Mouse (Mus musculus): ENCODE data around the gene Gm45062. TPM values are rescaled to one million over a fixed set of nuclear protein-coding genes. Genes with fewer than 3 reads are reported as not detected.
A peak's percentile ranks its signal among the peaks of the same experiment; 100 is the strongest.

Gm45062 gene
- polyA plus RNA-seq, 1 experiment from 2014 or later = 23.0 TPM

- Histone ChIP-seq H3K36me3 (ENCODE audit: poor library complexity, severe bottlenecking) (no peaks in the 10 kb centered on the region), H3K4me1 (no peaks in the 10 kb centered on the region), H3K27ac (no peak overlapping the region), H3K4me3 (no peak overlapping the region), H3K9me3 (replicated peaks) (no peaks in the 10 kb centered on the region), H3K9ac (no peak overlapping the region), H3K4me2 (no peak overlapping the region), H3K27me3 (no peaks in the 10 kb centered on the region)
- 90% methylated on average over 8 of the region's 8 CpGs for WGBS
- no peak for ATAC-seq
These were observed 369.0 kb downstream of the Gm45062 start for GRCm38 (mm10) chr6:8628226-8628625.

GRCm38 (mm10) chr6:8628715-8629267 lies 369.5 kb downstream of the Gm45062 start:
- no peak overlapping the region for H3K4me3 ChIP-seq
- WGBS = 86% methylated on average over 7 of the region's 7 CpGs
- H3K9ac ChIP-seq = no peak overlapping the region
- H3K27me3 ChIP-seq = no peaks in the 10 kb centered on the region
- no peaks in the 10 kb centered on the region for H3K9me3 ChIP-seq (replicated peaks)
- H3K36me3 ChIP-seq (ENCODE audit: poor library complexity, severe bottlenecking) = no peaks in the 10 kb centered on the region
- no peak overlapping the region for H3K27ac ChIP-seq
- H3K4me2 ChIP-seq = no peak overlapping the region
- no peak for ATAC-seq
- H3K4me1 ChIP-seq = no peaks in the 10 kb centered on the region

GRCm38 (mm10) chr6:8630531-8630930 lies 371.3 kb downstream of the Gm45062 start:
- Histone ChIP-seq H3K27me3 (no peaks in the 10 kb centered on the region), H3K4me3 (no peak overlapping the region), H3K27ac (no peak overlapping the region), H3K4me1 (no peaks in the 10 kb centered on the region), H3K9ac (no peak overlapping the region), H3K36me3 (ENCODE audit: poor library complexity, severe bottlenecking) (no peaks in the 10 kb centered on the region), H3K9me3 (replicated peaks) (no peaks in the 10 kb centered on the region), H3K4me2 (no peak overlapping the region)
- ATAC-seq = no peak
- WGBS = 87% methylated on average over 7 of the region's 7 CpGs

DNA sequence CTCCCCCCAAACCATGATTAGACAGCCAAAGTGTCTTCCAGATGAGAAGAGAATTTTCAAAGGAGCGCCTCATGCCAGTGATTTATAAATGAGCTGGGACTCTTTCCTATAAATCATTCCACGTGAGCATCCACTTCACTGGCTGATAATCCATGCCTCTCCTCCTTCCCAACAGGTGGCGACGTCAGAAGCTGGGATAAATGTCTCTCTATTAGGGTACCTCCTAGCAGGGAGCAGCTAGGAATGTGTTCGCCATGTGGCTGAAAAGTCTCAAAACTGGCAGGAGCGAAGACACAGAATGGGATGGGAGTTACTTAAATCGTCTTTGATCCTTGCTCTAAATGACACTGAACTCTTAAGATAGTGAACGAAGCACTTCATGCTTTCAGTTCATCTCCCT lies 372.1 kb downstream of the Gm45062 start:
- no peaks in the 10 kb centered on the region for H3K4me1 ChIP-seq
- H3K4me2 ChIP-seq = no peak overlapping the region
- no peak overlapping the region for H3K27ac ChIP-seq
- H3K27me3 ChIP-seq = no peaks in the 10 kb centered on the region
- no peaks in the 10 kb centered on the region for H3K36me3 ChIP-seq (ENCODE audit: poor library complexity, severe bottlenecking)
- H3K4me3 ChIP-seq = no peak overlapping the region
- WGBS = 83% methylated on average over 8 of the region's 8 CpGs
- no peak for ATAC-seq
- 0 out of 2 replicates have a peak, but pooled peaks cover 1% of the 10 kb centered on the region for H3K9me3 ChIP-seq (replicated peaks)
- no peak overlapping the region for H3K9ac ChIP-seq

DNA sequence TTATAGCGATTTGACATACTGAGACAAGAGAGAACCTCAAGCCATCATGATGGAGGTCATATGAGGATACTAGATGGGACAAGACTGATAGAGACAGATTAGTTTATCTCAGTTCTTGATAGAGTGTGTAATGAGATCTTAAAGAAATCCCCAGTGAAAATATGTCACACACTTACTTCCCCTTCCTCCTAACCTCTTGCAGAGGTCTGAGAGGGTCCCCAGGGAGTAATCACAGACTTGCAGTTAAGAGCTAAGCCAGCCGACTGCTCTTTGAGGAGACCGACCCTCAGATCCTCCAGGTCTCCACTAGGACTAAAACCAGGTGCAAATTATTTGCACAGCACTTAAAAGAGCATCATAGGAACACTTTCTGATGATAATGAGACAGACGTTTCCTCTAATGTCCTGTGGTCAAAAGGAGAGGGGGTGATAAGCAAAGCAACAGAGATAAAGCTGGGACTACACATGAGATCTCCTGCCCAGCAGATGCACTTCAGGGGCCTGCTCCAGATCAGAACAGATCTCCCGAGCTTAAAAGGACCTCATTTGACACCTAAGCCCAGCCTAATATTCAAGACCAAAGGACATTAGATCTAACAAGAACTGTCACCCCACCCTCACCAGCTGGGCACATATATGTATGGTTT lies 372.9 kb downstream of the Gm45062 start:
- no peaks in the 10 kb centered on the region for H3K27me3 ChIP-seq
- no peak overlapping the region for H3K4me3 ChIP-seq
- no peaks in the 10 kb centered on the region for H3K4me1 ChIP-seq
- no peaks in the 10 kb centered on the region for H3K36me3 ChIP-seq (ENCODE audit: poor library complexity, severe bottlenecking)
- H3K9ac ChIP-seq = no peak overlapping the region
- H3K4me2 ChIP-seq = no peak overlapping the region
- H3K9me3 ChIP-seq (replicated peaks) = 0 out of 2 replicates have a peak, but pooled peaks cover 4% of the 10 kb centered on the region
- ATAC-seq = no peak
- 76% methylated on average over 5 of the region's 5 CpGs for WGBS
- no peak overlapping the region for H3K27ac ChIP-seq

GRCm38 (mm10) chr6:8632701-8633100 lies 373.5 kb downstream of the Gm45062 start:
- WGBS = 94% methylated on average over 4 of the region's 4 CpGs
- no peak overlapping the region for H3K4me3 ChIP-seq
- H3K4me1 ChIP-seq = no peaks in the 10 kb centered on the region
- ATAC-seq = no peak
- H3K9ac ChIP-seq = no peak overlapping the region
- H3K4me2 ChIP-seq = no peak overlapping the region
- no peaks in the 10 kb centered on the region for H3K36me3 ChIP-seq (ENCODE audit: poor library complexity, severe bottlenecking)
- 0 out of 2 replicates have a peak, but pooled peaks cover 4% of the 10 kb centered on the region for H3K9me3 ChIP-seq (replicated peaks)
- H3K27me3 ChIP-seq = no peaks in the 10 kb centered on the region
- H3K27ac ChIP-seq = no peak overlapping the region

- WGBS = 83% methylated on average over 4 of the region's 4 CpGs
- no peaks in the 10 kb centered on the region for H3K4me1 ChIP-seq
- 0 out of 2 replicates have a peak, but pooled peaks cover 4% of the 10 kb centered on the region for H3K9me3 ChIP-seq (replicated peaks)
- ATAC-seq = no peak
- no peak overlapping the region for H3K4me3 ChIP-seq
- no peaks in the 10 kb centered on the region for H3K27me3 ChIP-seq
- no peak overlapping the region for H3K9ac ChIP-seq
- H3K4me2 ChIP-seq = no peak overlapping the region
- no peaks in the 10 kb centered on the region for H3K36me3 ChIP-seq (ENCODE audit: poor library complexity, severe bottlenecking)
- no peak overlapping the region for H3K27ac ChIP-seq
These were observed 378.9 kb downstream of the Gm45062 start for GRCm38 (mm10) chr6:8638122-8638521.

- Histone ChIP-seq H3K4me3 (no peak overlapping the region), H3K27ac (no peak overlapping the region), H3K27me3 (no peaks in the 10 kb centered on the region), H3K9me3 (replicated peaks) (0 out of 2 replicates have a peak, but pooled peaks cover 4% of the 10 kb centered on the region), H3K36me3 (ENCODE audit: poor library complexity, severe bottlenecking) (no peaks in the 10 kb centered on the region), H3K9ac (no peak overlapping the region), H3K4me1 (no peaks in the 10 kb centered on the region), H3K4me2 (no peak overlapping the region)
- 87% methylated on average over 4 of the region's 4 CpGs for WGBS
- no peak for ATAC-seq
These were observed 379.6 kb downstream of the Gm45062 start for GRCm38 (mm10) chr6:8638899-8639298.

DNA sequence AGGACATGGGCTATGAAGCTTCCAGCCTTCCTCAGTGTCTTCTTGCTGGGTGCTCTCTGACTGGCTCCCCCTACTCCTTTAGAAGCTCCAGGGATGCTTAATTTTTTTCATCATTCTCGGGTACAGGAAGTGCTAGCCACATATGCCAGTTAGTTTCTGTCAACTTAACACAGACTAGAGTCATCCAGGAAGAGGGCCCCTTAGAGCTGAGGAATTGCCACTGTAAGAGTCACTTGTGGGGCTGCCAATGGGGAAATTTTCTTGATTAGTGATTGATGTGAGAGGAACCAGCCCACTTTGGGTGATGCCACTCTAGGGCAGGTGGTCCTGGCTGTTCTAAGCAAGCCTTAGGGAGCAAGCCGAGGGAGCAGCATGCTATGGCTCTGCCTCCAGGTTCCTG lies 380.3 kb downstream of the Gm45062 start:
- Histone ChIP-seq H3K27ac (no peak overlapping the region), H3K4me2 (no peak overlapping the region), H3K9me3 (replicated peaks) (0 out of 2 replicates have a peak, but pooled peaks cover 4% of the 10 kb centered on the region), H3K36me3 (ENCODE audit: poor library complexity, severe bottlenecking) (no peaks in the 10 kb centered on the region), H3K4me1 (no peaks in the 10 kb centered on the region), H3K9ac (no peak overlapping the region), H3K27me3 (no peaks in the 10 kb centered on the region), H3K4me3 (no peak overlapping the region)
- 83% methylated on average over 2 of the region's 2 CpGs for WGBS
- ATAC-seq = no peak

DNA sequence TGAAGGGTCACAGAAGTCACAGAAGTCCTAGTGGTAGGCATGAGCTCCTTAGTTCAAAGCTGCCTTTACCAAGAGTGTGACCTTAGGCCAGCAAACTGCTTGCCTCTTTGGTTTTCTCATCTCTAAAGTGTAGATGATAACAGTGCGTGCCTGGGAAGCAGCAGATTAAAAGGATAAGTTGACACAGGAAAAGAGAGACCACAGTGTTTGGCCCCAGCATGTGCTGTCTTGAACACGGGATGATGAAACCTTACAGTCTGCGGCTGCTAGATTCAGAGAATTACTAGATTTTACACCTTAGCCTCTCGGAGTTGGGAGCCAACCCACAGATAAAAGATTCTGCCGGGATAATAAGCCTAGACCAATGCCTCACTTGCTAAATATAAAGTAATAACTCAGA lies 381.6 kb downstream of the Gm45062 start:
- H3K27me3 ChIP-seq = no peaks in the 10 kb centered on the region
- no peaks in the 10 kb centered on the region for H3K36me3 ChIP-seq (ENCODE audit: poor library complexity, severe bottlenecking)
- WGBS = 82% methylated on average over 5 of the region's 5 CpGs
- no peak overlapping the region for H3K27ac ChIP-seq
- H3K4me3 ChIP-seq = no peak overlapping the region
- H3K4me1 ChIP-seq = peaks cover 8% of the 10 kb centered on the region
- H3K9me3 ChIP-seq (replicated peaks) = 0 out of 2 replicates have a peak, but pooled peaks cover 4% of the 10 kb centered on the region
- no peak overlapping the region for H3K9ac ChIP-seq
- ATAC-seq = no peak
- no peak overlapping the region for H3K4me2 ChIP-seq

- Histone ChIP-seq H3K4me3 (no peak overlapping the region), H3K4me1 (peaks cover 8% of the 10 kb centered on the region), H3K9ac (no peak overlapping the region), H3K27me3 (no peaks in the 10 kb centered on the region), H3K4me2 (no peak overlapping the region), H3K27ac (no peak overlapping the region), H3K36me3 (ENCODE audit: poor library complexity, severe bottlenecking) (no peaks in the 10 kb centered on the region), H3K9me3 (replicated peaks) (no peaks in the 10 kb centered on the region)
- WGBS = 87% methylated on average over 10 of the region's 10 CpGs
- no peak for ATAC-seq
These were observed 385.5 kb downstream of the Gm45062 start for GRCm38 (mm10) chr6:8644703-8645102.

DNA sequence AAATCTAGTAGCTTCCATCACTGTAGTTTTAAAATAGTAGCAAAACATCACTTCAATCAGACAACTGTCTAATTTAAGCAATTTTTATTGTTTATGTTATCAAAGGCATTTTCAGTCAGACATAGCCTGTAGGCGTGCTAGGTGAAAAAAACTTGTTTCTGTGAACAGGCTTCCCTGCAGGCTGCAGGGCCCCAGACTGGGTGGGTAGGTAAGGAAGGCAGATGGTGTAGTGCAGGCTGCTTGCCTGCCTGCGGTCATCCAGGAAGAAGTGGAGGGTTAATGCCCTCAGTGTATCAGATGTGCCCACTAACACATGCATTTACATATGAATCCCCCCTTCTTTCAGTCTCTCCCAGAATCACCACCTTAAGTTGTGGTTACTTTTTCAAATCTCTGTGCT lies 386.5 kb downstream of the Gm45062 start:
- H3K4me2 ChIP-seq = no peak overlapping the region

More for the DNA sequence above, 386.5 kb downstream of the Gm45062 start:
- 45% methylated on average over 2 of the region's 2 CpGs for WGBS
- Histone ChIP-seq H3K9ac (no peak overlapping the region), H3K4me1 (peaks cover 8% of the 10 kb centered on the region), H3K27me3 (no peaks in the 10 kb centered on the region), H3K9me3 (replicated peaks) (no peaks in the 10 kb centered on the region), H3K4me3 (no peak overlapping the region), H3K27ac (no peak overlapping the region), H3K36me3 (ENCODE audit: poor library complexity, severe bottlenecking) (no peaks in the 10 kb centered on the region)
- peak; percentile 34; the same call in 1 of the 2 replicates for ATAC-seq
